Mouse (Mus musculus) gastrocnemius, adult 8-10 months (tissue): ENCODE results near the gene Eya2. TPM values are rescaled to one million over a fixed set of nuclear protein-coding genes. Genes with fewer than 3 reads are reported as not detected.
A peak's percentile ranks its signal among the peaks of the same experiment; 100 is the strongest.
"Not testable (repeated sequence)": the region's sequence is repeated elsewhere in the genome, so short reads cannot be mapped to it uniquely, and the experiment has no call there.

Experiments used
- DNase-seq, 2 experiments: peaks; one replicate each; pipeline ENCODE4 v3.0.0; 2022; ENCODE audit warnings: low spot score in 2 of 2
- total RNA-seq, 4 experiments: library from RNA; stranded (reverse); gene quantifications; 2 replicates each; pipeline ENCODE4 v1.2.4; 2022

Eya2 gene
- total RNA-seq, 4 experiments from 2014 or later: 1.1 to 4.7 (median 1.7) TPM

DNA sequence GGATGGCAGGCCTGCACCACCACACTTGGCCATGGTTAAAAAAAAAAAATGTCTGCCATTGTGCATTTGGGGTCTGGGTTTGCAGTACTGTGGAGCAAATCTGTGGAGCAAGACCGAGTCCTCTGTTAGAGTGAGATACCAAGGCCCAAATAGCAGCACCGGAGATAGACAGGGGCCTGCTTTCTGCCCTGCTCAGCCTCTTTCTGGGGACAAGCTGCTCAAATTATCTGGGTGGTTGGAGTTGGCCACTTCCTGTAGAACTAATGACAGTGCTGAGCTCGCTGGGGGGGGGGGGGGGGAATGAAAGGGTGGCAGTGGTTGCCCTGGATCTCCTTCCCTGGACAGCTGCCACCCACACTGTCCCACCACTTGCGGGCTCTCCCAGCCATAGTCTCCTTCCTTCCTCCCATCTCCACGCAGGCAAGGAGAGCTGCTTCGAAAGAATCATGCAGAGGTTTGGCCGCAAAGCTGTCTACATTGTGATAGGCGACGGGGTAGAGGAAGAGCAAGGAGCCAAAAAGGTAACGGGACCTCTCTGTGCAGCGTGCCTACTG is 174.1 kb downstream of the Eya2 start:
- DNase-seq: no peak

DNA sequence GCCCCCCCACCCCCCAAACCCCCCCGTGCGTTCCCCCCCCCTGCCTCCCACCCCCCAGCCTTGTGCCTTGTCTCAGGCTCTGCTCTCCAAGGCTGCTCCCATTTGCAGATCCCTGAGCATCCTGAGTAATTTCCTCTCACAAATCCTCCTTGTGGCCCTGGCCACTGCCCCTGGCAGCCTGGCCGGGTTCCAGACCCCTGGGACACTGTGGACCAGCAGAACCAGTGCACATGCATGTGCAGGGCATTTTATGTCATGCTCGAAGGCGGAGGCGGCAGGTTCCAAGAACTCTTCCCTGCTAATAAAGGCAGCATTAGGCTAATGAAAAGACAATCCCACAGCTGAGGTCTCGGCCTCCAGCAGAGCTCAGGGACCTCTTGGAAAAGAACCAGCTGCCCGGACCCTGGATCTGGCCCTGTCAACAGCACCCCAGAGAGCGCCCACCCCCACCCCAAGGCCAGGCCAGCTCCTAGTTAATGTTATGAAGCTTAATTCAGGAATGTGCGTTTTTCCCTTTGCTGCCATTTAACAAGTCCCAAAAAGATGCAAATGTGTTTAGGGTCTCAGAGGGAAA is 174.6 kb downstream of the Eya2 start:
- DNase-seq: no peak

DNA sequence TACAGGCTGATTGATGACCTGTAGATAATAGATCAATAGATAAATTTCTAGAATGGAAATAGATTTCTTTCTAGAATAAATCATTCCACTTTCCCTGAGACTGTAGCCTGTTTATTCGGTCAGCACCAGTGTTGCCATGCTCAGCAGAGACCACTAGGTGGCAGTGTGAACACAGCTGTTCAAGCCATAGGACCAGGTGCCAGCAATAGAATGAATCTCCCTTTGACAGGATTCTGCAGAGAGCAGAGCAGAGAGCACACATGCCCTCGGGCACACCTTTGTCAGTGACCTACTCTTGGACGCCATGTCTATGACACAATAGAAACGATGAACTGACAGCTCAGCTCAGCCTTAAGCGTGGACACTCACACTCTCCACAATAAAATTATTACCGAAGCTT is 184.1 kb downstream of the Eya2 start:
- peak; percentile 54 to 62 for DNase-seq

DNA sequence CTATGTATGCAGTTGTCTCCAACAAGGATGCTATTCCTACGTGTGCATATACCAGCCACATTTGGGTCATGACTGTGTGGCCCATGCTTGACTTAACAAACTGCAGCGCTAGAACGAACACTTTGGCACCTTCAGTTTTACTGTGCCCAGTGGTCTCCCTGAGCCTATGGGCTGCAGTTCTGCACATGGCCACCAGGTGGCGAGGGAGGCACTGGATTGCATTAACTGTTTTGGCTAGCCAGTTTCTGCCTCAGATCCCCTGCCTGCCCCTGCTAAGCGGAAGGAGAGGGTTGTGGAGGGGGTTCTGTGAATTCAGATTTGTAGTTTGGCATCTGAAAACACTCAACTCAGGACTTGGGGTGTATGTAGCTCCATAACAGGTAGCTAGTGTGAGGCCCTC is 187.5 kb downstream of the Eya2 start:
- DNase-seq: peak; percentile 54 to 64

DNA sequence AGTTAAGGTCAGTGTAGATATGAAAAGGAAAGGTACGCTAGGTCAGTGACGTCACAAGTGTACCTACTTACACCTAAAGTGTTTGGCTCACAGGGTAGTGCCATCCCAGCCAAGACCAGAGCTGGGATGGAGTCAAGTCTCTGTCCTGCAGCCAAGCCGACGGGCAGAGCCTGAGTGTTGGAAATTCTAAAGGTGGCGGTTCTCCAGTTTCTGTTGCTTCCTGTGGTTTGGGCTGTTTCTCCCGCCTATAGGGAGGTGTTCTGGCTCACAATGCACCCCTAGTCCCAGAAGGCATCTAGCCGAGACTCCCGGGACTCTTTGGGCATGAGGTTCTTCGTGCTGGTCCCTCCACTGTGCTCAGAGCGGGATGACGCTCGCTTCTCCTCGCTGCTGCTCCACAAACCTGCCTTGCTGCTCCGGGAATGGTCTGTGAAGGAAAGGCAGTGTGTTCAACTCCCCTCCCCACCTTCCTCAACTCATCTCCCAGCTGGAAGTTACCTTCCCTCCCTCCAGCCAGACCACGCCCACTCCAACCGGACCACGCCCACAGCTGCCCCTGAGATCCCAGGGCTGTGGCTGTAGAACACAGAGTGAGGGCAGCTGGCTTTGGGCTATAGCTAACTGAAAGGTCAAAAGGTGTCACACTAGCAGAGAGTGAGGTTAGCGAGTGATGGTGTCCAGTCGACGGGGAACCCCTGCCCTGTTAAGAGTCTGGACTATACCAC is 190.6 kb downstream of the Eya2 start:
- DNase-seq: no peak

DNA sequence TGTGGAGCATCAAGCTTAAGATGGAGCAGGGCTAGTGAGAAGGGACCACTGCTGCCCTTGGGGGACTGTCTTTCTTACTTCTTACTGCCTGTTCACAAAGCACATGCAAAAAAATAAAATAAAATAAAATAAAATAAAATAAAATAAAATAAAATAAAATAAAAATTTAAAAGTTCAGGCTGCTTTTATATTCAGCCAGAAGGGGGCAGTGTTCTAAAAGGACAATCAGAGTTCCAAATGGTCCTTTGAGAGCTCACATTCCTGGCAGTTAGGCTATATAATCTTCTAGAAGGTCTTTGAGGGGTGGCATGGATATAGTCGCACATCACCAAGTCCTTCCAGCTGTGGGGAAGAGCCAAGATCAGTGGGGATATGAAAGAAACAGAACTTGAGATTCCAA is 191.6 kb downstream of the Eya2 start:
- DNase-seq: no peak

DNA sequence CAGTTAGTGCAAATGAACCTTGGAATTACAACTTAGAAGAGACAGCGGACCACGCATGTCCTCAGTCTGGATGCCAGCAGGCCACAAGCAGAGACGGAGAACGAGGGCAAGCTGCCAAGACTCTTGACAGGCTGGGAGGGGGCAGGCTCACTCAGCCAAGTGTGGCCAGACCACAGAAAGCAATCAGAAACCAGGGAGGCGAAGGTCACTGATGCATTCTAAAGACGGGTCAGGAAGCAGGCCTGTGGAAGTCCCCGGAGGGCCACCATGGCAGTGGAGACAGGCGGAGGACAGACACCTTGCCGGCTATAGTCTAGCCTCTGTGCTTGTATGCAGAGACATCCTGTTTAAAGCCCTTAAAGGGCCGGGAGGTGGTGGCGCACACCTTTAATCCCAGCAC is 193.2 kb downstream of the Eya2 start:
- peak; percentile 28 to 48 for DNase-seq

DNA sequence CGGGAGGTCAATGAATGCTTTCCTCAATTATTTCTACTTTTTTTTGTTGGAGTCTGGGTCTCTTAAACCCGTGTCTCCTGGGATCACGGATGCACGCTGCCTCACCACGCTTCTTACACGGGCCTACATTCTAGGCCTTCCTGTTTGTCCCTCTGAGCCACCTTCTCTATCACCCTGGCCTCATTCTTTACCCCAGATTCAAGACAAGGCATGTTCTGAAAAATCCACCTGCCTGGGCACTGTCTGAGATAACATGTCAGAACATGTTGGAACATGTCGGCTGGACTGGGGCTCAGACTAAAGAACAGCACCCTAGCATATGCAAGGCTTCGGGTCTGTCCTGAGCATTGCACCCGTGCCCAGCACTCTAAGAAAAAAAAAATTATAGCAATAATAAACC is 194.0 kb downstream of the Eya2 start:
- DNase-seq: no peak

DNA sequence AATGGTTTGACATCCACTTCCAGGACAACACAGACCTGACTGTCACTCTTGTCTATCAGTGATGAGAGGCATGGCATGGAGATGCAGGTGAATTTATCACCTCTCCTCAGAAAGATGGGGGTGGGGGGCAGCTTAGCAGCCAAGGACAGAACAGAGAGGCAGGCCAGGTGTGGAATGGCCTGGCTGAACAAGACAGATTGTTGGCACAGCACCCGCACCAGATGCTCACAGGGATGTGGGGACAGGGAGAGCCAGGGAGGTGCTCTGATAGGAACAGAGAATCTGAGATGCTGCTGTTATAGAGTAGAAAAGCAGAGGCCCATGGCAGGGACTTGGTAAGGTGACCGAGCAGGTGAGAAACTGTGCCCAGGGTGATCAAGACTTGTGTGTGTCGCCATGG is 194.8 kb downstream of the Eya2 start:
- no peak for DNase-seq

DNA sequence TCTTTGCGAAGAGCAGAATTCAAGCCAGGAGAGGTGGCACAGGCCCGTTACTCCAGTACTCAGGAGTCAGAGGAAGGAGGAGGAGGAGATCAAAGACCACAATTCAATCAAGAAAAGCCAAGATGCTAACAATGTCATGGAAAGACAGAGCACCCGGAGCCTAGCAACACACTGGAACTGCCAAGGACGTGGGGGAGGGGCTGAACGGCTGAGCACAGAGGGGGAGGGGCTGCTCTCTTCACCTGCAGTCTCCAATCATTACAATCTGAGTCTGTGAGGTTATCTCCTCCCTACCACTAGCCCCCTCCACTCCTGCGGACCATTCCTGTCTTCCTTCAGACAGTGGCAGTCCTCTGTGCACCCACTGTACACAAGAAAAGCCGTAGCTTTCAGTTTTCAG is 196.2 kb downstream of the Eya2 start:
- no peak for DNase-seq

DNA sequence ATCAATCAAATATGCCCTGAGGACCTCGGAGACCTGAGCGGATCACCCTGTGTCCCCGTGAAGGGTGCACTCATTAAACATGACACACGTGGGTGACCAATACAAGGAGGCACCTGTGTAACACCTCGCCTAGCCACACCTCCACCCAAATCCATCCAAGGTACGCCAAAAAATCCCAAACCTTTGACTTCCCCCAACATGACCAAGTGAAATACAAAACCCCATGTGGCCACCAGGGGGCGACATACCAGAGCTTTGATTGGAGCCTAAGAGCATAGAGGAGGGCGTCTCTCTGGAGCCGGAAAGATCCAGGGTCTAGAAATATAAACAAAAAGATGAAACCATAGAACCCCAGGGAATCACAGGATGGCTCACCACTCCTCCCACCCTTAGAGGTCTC is 196.8 kb downstream of the Eya2 start:
- peak; percentile 15 to 24 for DNase-seq

DNA sequence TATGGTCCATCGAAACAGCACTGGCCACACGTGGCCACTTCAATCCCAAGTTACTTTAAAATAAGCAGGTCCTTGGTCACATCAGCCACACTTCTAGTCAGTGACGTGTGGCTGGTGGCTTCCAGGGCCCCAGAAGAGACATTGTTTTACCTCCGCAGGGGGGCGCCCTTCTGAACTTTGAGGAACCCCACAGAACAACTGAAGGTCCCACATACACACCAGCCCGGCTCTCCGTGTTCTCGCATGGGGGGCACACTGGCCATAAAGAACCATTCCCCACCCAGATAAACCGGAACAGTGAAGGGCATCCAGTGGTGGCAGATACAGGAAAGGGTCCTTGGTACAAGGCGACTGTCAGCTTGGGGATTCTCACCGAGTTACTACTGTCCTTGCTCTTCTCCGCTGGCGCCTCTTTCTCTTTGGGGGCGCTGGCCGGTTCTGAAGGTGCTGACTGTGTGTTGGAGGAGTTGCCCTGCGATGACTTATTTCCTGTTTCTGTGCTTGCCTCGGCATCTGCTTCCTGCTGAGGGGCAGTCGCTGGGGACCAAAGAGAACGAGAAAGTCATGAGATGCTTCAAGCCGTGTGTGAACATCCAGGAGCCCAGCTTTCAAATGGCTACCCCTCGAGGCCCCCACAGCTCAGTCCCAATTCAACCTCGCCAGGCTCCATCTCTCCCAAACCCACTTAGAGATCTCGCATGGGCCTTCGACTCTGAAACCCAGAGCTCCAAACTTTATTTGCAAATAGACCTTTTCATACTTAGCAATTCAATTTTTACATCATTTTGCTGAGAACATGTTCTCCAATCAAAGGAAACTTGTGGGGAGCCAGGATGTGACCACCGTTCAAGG is 197.8 kb downstream of the Eya2 start:
- no peak for DNase-seq

DNA sequence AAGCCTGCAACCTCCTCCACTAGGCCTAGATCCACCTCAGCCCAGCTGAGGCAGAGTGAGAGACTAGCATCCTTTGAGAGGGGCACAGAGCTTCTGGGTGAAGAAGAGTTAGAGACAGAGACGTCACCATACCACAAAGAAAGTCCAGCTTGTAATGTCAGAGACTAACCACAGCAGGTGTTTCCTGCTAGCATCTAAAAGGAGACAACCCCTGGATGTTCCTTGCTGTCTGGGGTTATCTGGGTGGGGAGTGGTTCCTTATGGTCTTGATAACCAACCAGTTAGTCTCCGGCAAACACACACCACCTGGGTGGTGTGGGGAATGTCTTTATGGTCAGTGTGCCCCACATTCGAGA is 198.4 kb downstream of the Eya2 start:
- no peak for DNase-seq

DNA sequence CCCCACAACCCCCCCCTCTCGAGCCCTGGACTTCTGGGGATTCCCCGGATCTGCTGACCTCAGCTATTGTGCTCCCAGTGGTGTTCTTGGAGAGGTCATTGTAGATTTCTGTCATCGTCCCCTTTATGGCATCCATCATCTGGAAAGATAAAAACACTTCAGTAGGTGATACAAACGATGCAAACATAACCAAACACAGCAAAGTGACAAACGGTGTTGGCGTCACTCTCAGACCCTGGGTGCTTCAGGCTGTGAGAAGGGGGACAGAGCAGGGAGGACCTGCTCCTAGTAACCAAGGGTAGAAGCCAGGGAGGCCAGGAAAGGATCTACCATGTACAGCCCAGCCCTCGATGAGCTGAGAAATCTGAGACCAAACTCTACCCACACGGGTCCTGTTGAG is 203.0 kb downstream of the Eya2 start:
- no peak for DNase-seq

DNA sequence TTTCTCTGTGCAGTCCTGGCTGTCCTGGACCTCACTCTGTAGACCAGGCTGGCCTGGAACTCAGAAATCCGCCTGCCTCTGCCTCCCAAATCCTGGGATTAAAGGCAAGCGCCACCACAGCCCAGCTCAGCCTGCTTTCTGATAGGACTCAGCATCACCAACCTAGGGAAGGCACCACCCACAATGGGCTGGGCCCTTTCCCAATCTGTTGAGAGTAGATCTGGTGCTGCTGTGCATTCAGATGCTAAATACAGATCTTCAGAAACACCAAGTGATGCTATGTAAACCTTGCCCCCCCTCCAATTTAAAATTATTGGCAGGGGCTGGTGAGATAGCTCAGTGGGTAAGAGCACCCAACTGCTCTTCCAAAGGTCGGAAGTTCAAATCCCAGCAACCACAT is 205.3 kb downstream of the Eya2 start:
- DNase-seq: not testable (repeated sequence)

DNA sequence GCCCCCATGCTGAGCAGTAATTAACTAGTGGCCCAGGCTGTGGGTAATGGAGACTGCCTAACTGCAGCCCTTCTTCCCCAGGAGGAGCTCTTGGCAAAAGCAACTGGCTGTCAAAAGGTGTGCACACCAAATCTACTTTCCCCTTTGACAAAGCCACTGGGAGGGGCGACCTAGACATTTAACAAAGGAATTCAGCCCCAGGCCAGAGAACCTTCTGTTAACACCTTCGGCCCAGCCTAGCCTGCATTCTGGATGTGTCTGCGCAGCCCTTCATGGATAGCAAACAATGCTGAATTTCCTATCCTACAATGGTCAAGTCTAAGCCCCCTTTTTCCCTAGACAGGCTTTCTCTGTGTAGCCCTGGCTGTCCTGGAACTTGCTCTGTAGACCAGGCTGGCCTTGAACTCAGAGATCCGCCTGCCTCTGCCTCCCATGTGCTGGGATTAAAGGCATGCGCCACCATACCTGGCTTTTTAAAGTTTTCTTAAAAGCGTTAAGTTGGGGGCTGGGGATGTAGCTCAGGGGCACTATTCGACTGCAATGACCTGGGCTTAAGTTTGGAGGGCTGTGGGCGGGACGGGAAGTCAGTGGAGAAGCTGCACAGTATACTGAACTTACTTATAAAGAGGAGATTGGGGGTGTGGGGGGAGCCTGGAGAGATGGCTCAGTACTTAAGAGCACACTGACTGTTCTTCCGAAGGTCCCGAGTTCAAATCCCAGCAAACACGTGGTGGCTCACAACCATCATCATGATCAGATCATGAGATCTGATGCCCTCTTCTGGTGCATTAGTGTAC is 213.5 kb downstream of the Eya2 start:
- DNase-seq: no peak

DNA sequence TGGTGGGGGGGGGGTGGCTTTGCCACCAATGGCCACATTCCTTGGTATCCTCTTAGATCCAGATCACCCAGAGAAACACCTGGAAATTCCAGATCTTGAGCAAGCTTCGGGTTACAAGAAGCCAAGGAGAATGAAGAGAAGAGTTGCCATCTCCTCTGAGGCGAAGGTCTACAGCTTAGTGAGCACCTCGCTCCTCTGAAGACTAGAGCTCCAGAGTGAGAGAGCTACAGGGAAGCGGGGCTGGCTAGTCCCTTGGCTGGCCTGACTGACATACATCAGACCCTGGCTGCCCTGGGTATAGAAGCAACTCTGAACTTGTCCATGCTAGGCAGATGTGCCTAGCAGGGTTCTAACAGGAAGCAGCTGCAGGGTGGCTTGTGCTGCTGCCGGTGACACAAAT is 214.3 kb downstream of the Eya2 start:
- no peak for DNase-seq

DNA sequence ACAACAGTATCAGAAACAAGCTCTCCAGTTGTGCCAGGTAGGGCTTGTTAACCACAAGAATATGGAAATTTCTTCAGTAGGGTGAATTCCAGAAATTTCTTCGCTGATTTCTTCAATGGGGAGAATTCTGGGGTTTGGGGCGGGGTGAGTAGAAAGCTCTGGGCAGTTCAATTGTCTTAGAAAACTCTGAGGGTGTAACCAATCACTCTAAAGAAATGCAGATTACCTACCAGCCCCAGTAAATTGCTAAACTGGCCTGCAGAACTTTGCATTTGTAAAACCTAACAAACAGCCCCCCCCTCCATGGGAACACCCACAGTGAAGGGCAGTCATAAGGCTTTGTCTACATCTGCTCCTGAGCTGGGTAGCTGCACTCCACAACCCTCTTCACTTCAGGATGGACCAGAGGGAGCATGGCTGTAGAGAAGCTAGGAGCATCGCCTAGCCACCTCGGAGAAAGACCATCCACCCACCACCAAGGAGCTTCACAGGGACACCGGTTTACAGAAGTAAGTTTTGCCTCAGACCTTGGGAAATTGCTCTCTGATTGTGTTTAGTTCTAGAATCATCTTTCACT is 215.2 kb downstream of the Eya2 start:
- no peak for DNase-seq

DNA sequence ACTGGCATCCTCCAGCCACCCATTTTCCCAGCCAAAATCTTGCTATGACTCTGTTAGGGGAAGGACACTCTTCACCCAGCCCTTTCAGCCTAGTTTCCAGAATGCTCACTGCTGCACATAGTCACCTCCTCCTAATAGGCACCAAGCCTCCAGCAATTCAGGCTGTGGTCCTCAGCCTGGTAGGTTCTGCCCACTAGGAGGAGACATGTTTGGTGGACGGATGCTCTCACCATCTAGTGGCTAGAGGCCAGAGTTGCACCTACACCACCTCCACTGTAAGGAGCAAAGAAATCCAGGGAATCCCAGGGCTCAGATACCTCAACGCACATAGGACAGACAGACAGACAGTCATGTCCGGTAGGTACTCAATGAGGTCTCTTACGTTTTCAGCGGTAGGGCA is 216.7 kb downstream of the Eya2 start:
- no peak for DNase-seq

DNA sequence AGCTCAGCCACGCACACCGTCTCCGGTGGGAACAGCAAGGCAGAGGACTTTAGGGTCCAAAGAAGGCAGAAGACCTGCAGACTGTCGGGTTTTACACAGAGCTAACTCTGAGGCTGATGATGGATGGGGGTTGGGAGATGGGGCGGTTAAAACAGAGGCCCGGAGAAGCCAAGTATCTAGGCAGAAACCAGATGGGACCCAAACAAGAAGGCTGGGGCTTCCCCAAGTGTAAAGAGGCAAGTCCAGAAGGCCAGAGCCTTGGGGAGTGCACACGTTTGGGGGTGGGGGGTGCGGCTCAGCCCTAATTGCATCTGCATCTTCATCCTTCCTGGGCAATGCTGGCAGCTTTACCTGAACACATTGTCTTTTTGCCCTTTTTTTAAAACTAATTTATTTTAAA is 218.1 kb downstream of the Eya2 start:
- no peak for DNase-seq
